Mouse (Mus musculus) myocyte (in vitro differentiated cells): Measurements from ENCODE around the gene Asb11.

Source experiments
- POLR2A ChIP-seq: IDR thresholded peaks from one replicate; pipeline ENCODE4 v1.6.1; 2011; ENCODE audit warnings: low read depth, mild to moderate bottlenecking, control low read depth, moderate library complexity; ENCODE audit not compliant: insufficient read length
- TCF12 ChIP-seq: IDR thresholded peaks from one replicate; pipeline ENCODE4 v1.6.1; 2011; ENCODE audit warnings: mild to moderate bottlenecking, control low read depth; ENCODE audit not compliant: poor library complexity, insufficient read depth, severe bottlenecking
- USF1 ChIP-seq: IDR thresholded peaks from one replicate; pipeline ENCODE4 v1.6.1; 2011; ENCODE audit warnings: low read depth, mild to moderate bottlenecking, control low read depth, moderate library complexity

- TF ChIP-seq USF1: no peak
- TF ChIP-seq TCF12: no peak
- no peak for TF ChIP-seq POLR2A
These were observed 38.3 kb upstream of the Asb11 start for GRCm38 (mm10) chrX:164398456-164398855.
